Mouse (Mus musculus) bone marrow, adult 2 months (tissue): ENCODE results near the gene Slc17a7. TPM values are rescaled to one million over a fixed set of nuclear protein-coding genes. Genes with fewer than 3 reads are reported as not detected.

Experiments used
- H3K27ac ChIP-seq: fragments of 200-500 bp; 2 replicates; pipeline ENCODE4 v1.5.1; 2012; ENCODE audit warnings: low read depth, mild to moderate bottlenecking, control low read depth, inconsistent platforms, low read length; ENCODE audit not compliant: control insufficient read depth, poor library complexity, insufficient read depth
- H3K4me1 ChIP-seq: fragments of 200-500 bp; 2 replicates; pipeline ENCODE4 v1.6.1; 2011; ENCODE audit warnings: low read length; ENCODE audit not compliant: control insufficient read depth, insufficient read depth
- H3K4me3 ChIP-seq: fragments of 200-500 bp; replicated peaks from 2 replicates; pipeline ENCODE3; 2011; ENCODE audit warnings: mild to moderate bottlenecking, low read depth, low read length, control low read depth; ENCODE audit not compliant: control insufficient read depth
- CTCF ChIP-seq: fragments of 200-500 bp; IDR thresholded peaks from 2 replicates; pipeline ENCODE4 v1.5.1; 2011; ENCODE audit warnings: low read length, control low read depth; ENCODE audit not compliant: control insufficient read depth, insufficient read depth
- POLR2A ChIP-seq: fragments of 200-500 bp; IDR thresholded peaks from 2 replicates; pipeline ENCODE4 v1.6.1; 2011; ENCODE audit warnings: low read depth, mild to moderate bottlenecking, control low read depth, low read length, borderline replicate concordance; ENCODE audit not compliant: control insufficient read depth
- WGBS: fragments of 180-500 bp; shearing (Covaris S2); methylation state at CpG from one replicate; pipeline ENCODE4 v1.1.7; 2018; 5-methylcytosine and 5-hydroxymethylcytosine counted together
- polyA plus RNA-seq: library from polyadenylated mRNA; stranded (reverse); fragments of >200 nt; gene quantifications from 2 replicates; pipeline ENCODE4 v1.2.4, GENCODE M21; 2011; ENCODE audit warnings: low replicate concordance; ENCODE audit not compliant: missing spikeins, insufficient read depth, insufficient read length

The Slc17a7 gene
- polyA plus RNA-seq, 1 experiment: 1.3 TPM

DNA sequence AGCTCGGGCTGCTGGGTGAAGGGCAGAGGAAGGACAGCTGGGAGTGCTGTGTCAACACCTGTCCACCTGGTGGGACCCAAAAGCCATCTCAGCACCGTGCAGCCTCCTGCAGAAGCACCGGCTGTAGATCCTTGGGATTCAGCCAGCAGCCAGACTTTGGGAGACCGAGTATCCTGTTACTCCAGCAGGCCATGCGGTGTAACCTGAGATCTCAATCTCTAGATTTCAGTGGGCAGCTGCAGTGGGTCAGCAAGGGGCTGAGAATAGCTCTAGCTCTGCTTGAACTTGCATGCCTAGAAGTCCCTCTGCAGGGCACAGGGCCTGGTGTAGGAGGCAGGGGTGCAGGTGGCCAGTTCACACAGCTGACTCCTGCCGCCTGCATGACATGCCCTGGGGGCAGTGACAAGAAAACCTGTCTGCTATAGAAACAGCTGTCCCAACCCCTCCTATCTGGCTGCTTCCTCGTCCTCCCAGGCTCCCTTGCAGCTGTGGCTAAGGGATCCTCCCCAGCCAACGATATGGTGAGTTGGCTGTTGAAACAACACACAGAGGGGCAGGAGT lies 28.1 kb downstream of the Slc17a7 start:
- 53% methylated on average over 8 of the region's 8 CpGs for WGBS
- no peak for TF ChIP-seq CTCF
- Histone ChIP-seq H3K4me3 (no peak overlapping the region), H3K27ac (no peak overlapping the region; the same call in 1 of the 2 replicates), H3K4me1 (no peaks in the 10 kb centered on the region; the same call in 1 of the 2 replicates)

- Histone ChIP-seq H3K4me1 (no peaks in the 10 kb centered on the region; the same call in 1 of the 2 replicates), H3K4me3 (no peak overlapping the region), H3K27ac (no peak overlapping the region)
- 87% methylated on average over 7 of the region's 7 CpGs for WGBS
- TF ChIP-seq CTCF: no peak
- no peak for TF ChIP-seq POLR2A
Observed at GRCm38 (mm10) chr7:45192585-45193310, 29.0 kb downstream of the Slc17a7 start.

DNA sequence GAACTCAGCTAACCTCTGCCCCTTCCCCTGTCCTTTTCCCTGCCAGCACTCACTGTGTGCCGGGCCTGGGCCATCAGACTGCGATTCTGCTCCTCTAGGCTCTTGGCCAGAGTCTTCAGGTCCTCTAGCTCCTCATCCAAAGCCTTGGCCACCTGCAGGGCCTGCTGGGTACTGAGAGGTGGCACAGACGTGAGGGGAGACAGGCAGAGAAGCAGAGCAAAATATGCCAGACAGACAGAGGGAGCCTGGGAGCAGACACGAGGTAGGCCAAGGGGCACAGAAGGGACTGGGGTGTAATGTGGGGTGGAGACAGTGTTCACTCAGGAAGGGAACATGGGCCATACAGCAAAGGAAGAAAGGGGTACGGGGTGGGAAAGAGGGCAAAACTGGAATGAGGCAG lies 29.7 kb downstream of the Slc17a7 start:
- no peak overlapping the region for H3K4me3 ChIP-seq
- WGBS: 64% methylated on average over 5 of the region's 5 CpGs
- TF ChIP-seq POLR2A: no peak
- H3K27ac ChIP-seq: no peak overlapping the region
- no peaks in the 10 kb centered on the region; the same call in 1 of the 2 replicates for H3K4me1 ChIP-seq

- Histone ChIP-seq H3K27ac (no peak overlapping the region), H3K4me3 (no peak overlapping the region), H3K4me1 (no peaks in the 10 kb centered on the region; the same call in 1 of the 2 replicates)
- WGBS: 77% methylated on average over 17 of the region's 17 CpGs
- TF ChIP-seq POLR2A: no peak
- TF ChIP-seq CTCF: no peak
Observed at GRCm38 (mm10) chr7:45193871-45194785, 30.4 kb downstream of the Slc17a7 start.

DNA sequence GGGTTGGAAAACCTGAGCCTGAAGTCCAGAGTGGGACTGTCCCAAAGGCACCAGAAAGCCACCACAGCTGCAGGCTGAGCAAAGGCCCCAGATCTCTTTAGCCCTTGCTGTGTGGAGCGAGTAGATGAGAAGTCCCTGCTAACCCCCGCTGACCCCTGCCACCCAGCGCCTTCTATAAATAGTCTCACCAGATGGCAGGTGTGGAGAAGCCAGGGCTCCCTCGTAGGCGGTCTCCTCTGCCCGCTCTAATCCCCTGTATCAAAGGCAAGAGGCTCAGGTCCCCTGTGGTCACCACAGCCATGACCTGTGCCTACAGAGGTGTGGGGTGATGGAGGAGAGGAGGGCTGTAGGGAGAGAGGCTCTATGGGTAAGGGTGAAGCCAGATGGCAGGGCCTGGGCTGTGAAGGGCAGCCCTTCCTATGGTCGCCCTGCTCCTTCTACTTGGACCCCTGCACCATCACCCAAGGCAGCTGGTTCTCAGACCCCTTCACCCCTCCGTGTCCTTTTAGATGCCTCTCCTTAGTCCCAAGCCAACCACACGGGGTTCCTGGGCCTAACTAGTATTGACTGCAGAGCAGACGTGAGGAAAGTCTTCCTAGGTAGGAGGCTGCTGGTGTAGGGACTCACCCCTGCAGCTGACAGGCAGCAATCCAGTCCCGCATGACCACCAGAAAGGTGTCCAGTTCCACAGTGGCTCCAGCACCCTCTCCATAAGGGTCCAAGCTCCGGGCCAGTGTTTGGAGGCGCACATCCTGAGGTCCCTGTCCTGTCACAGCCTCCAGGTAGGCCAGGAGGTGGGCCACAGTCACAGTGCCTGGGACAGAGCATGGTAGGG lies 31.8 kb downstream of the Slc17a7 start:
- no peak overlapping the region for H3K27ac ChIP-seq
- H3K4me1 ChIP-seq: no peaks in the 10 kb centered on the region; the same call in 1 of the 2 replicates
- TF ChIP-seq CTCF: no peak
- TF ChIP-seq POLR2A: no peak
- no peak overlapping the region for H3K4me3 ChIP-seq
- WGBS: 83% methylated on average over 13 of the region's 13 CpGs

DNA sequence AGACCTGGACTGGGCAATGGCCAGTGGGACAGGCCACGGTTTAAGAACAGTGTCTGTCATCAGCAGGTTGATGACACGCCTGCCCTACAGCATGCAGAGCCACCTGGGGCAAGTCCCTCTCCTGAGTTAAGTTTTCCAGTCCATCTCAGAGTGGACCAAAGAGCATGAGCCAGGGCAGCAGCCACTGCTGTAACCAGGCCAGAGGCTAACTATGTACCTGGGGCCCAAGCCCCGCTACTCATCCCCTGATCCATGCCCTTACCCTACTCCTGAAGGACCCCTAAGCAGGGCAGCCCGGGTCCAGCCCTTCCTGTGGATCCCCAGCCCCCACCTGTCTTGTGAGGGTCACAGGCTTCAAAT lies 32.4 kb downstream of the Slc17a7 start:
- H3K4me3 ChIP-seq: no peak overlapping the region
- 80% methylated on average over 4 of the region's 4 CpGs for WGBS
- H3K4me1 ChIP-seq: no peaks in the 10 kb centered on the region; the same call in 1 of the 2 replicates
- TF ChIP-seq CTCF (no peak), POLR2A (no peak)
- no peak overlapping the region for H3K27ac ChIP-seq

- 52% methylated on average over 5 of the region's 5 CpGs for WGBS
Observed at GRCm38 (mm10) chr7:45196994-45197393, 33.2 kb downstream of the Slc17a7 start.

GRCm38 (mm10) chr7:45198435-45198834 lies 34.7 kb downstream of the Slc17a7 start:
- 18% methylated on average over 5 of the region's 5 CpGs for WGBS
- no peaks in the 10 kb centered on the region; the same call in 1 of the 2 replicates for H3K4me1 ChIP-seq
- no peak overlapping the region for H3K27ac ChIP-seq
- TF ChIP-seq POLR2A (no peak), CTCF (peak; percentile 80)
- no peak overlapping the region for H3K4me3 ChIP-seq

More at GRCm38 (mm10) chr7:45196994-45197393, 33.2 kb downstream of the Slc17a7 start:
- Histone ChIP-seq H3K4me3 (no peak overlapping the region), H3K27ac (no peak overlapping the region), H3K4me1 (no peaks in the 10 kb centered on the region; the same call in 1 of the 2 replicates)
- TF ChIP-seq CTCF (no peak), POLR2A (no peak)
